Mouse (Mus musculus): ENCODE measurements around the gene Pcp2.
"Not testable (repeated sequence)": the region's sequence is repeated elsewhere in the genome, so short reads cannot be mapped to it uniquely, and the experiment has no call there.

Gene Pcp2

GRCm38 (mm10) chr8:3609816-3610150 lies 15.6 kb downstream of the Pcp2 start:
- DNase-seq: no peak

DNA sequence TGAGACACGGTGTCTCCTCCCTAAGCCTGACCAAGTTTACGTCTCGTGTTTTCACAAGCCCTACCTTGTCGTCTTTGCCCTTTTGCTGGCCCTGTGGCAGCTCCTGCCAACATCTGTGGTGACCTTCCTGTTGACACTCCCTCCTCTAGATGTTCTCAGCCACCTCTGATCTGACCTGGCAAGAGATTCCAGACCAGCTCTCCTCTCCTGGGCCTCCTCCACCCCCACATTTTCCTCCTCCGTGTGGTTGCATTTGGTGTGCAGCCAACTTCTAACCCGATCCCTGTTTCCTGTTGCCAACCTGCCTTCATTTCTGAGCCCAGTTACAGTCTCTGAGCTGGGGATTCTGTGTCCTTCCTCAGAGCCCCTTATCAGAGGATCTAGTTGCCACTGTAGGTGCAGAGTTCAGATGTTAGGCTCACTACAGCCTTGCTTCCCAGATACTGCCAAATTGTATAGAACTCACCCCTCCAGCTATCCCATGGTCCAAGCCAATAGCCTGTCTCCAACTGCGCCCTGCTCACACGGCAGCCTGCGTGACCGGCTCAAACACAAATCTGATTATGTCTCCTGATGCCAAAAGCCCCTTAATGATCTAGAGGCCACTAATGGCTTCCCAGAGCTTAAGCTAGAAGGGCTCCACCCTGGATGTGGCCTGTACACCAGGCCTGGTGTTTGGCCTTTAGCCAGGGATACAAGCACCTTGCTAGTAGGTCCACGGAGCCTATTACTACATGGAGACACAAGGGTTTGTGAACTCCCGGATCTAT lies 16.1 kb downstream of the Pcp2 start:
- no peak for DNase-seq

- peak; percentile 68 for DNase-seq
Observed at GRCm38 (mm10) chr8:3607822-3608221, 17.5 kb downstream of the Pcp2 start.

DNA sequence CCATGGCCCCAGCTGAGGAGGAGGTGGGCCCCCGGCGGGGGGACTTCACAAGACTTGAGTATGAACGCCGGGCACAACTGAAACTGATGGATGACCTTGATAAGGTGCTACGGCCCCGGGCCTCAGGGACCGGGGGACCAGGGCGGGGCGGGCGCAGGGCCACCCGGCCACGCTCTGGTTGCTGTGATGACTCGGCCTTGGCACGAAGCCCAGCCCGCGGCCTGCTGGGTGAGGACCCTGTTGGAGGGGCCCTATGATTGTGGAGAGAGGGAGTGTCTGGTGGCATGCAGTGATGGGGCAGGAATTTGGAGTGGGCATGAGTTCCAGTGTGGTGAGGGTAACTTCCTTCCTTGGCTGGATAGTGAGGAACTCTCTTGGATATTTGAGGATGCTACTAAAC lies 18.8 kb downstream of the Pcp2 start:
- no peak for DNase-seq

GRCm38 (mm10) chr8:3603439-3603838 lies 21.9 kb downstream of the Pcp2 start:
- no peak for DNase-seq

GRCm38 (mm10) chr8:3600401-3600800 lies 24.9 kb downstream of the Pcp2 start:
- DNase-seq: no peak

DNA sequence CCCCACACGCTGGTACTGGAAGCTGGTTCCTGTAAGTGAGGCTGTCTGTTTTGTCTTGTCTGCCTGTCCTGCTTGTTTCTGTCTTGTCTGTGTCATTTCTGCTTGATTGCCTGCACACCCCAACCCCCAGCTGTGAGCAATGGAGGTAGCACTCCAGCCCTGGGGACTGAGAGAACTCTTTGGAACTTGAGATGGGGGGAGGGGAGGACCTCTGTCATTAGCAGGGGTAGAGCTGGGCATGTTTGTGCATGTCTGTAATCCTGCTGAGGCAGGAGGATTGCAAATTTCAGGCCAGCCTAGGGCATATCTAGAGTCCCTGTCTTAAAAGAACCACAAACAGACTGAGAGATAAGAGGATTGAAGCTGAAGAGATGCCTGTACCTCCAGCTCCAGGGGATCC lies 26.1 kb downstream of the Pcp2 start:
- DNase-seq: no peak

DNA sequence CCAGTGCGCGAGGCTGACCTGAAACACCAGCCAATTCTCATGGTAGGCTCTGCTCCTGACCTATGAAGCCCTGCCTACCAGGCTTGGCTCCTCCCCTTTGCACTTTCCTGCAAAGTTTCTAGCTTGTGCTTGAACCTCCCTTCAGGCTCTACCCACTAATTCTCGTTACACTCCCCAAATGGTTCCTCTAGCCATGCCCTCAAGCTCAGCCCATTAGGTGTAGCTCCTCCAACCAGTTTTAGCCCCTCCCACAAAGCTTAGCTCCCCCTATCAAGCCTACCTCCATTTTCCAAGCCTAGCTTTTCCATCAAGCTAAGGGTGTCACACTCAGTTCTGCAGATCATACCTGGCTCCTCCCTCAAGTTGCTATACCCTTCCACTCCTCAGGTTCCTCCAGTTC lies 27.3 kb downstream of the Pcp2 start:
- DNase-seq: no peak

- DNase-seq: no peak
Observed at GRCm38 (mm10) chr8:3594466-3594865, 30.9 kb downstream of the Pcp2 start.

DNA sequence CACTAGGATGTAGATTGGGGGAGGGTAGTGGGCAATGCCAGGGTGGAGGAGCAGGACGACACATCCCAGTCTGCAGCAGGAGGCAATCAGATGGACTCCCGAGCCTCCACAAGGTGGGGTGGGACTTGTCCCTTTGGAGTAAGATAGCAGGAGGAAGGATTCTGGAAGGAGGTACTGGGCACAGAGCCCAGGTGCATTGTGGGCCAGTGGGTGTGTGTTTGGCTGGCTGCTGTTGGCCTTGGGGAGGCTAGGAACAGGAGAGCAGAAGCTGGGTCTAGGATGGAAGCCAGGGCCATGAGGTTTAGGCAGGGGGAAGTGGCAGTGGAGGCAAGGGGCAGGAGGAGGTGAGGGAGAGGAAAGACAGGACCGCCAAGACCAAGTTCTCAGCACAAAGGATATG lies 31.9 kb downstream of the Pcp2 start:
- no peak for DNase-seq

GRCm38 (mm10) chr8:3588258-3588633 lies 37.1 kb downstream of the Pcp2 start:
- DNase-seq: no peak

DNA sequence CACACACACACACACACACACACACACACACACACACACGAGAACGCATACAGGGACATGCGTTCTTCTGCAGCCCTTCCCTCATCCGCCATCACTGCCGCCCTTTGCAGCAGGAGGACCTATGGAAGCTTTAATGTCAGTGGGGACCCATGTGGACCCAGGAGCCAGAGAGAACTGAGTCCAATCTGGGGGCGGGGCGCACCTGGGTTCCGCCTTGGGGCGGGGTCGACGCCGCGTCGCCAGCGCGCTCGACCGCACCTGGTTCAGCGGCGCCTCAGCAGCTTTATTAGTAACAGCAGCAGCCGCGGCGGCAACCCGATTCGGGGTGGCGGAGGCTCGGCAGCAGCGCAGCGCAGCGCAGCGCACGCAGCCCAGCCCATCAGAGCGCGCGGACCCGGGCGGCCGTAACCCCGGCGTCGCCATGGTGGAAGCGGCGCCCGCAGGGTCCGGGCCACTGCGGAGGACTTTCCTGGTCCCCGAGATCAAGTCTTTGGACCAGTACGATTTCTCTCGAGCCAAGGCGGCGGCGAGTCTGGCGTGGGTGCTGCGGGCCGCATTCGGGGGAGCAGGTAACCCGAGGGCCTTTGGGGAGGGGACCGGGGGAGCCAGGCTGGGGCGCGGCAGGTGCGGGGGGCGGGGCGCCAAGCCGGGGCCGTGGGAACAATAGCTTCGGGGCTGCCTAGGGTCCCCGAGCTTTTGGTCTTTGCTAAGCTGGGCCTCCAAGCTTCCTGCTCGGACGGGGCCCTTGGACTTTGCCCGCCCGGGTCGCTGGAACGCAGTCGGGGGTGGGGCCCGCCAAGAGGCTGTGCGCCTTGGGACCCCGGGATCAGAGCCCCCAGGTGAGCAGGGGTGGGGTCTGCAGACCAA lies 37.7 kb downstream of the Pcp2 start:
- DNase-seq: peak; percentile 61

DNA sequence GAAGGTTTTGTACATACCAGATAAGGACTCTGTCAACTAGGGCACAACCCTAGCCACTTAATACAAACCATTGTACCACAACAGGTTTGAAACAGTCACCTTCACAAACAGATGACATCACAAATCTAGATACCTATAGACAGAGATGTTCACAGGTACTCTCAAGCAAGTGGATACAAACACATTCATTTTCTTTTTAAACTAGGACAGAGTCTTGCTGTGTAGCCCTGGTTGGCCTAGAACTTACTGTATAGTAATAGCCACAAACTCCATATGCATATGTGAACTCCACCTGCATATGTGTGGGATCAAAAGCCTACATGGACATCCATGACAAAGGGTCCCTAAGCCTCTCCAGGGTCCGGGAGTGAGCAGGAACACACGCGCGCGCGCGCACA lies 38.4 kb downstream of the Pcp2 start, which contains the start of gene Camsap3:
Camsap3 (plus strand) TSS at position 301 of the 398 bp plus-strand sequence.
- no peak for DNase-seq

- no peak for DNase-seq
Observed at GRCm38 (mm10) chr8:3586452-3586851, 38.9 kb downstream of the Pcp2 start.

GRCm38 (mm10) chr8:3581961-3582360 lies 43.4 kb downstream of the Pcp2 start:
- not testable (repeated sequence) for DNase-seq

- no peak for DNase-seq
Observed at GRCm38 (mm10) chr8:3579390-3580364, 45.7 kb downstream of the Pcp2 start.

GRCm38 (mm10) chr8:3576211-3576960 lies 49.0 kb downstream of the Pcp2 start:
- no peak for DNase-seq

- no peak for DNase-seq
Observed at GRCm38 (mm10) chr8:3574546-3574945, 50.8 kb downstream of the Pcp2 start.

Data from layer of hippocampus, adult 9-11 months (tissue).